Mouse (Mus musculus): ENCODE measurements at regions not wholly inside any gene's neighbourhood (a gene's known extent, or its start where the extent isn't known, plus 50 kb on each side); places are given as distances from the start of the nearest gene placed in this dataset.

DNA sequence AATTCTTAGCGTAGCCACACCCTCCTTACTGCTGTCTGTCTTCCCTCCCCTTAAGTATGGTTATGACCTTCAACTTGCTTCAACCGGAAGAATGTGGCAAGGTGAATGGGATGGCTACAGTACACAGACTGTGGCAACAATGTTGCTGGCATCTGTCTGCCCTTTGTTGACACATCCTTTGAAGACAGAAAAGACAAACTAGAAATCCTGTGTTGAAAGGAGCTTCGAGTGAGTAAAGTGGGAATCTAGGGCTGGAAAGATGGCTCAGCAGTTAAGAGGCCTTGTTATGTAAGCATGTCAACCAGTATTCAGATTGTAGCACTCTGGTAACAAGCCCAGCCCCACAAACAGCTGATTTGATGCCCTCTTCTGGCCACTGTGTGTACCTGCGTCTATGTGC is 60.2 kb upstream of the Ercc4 start:
- no peak for DNase-seq

DNA sequence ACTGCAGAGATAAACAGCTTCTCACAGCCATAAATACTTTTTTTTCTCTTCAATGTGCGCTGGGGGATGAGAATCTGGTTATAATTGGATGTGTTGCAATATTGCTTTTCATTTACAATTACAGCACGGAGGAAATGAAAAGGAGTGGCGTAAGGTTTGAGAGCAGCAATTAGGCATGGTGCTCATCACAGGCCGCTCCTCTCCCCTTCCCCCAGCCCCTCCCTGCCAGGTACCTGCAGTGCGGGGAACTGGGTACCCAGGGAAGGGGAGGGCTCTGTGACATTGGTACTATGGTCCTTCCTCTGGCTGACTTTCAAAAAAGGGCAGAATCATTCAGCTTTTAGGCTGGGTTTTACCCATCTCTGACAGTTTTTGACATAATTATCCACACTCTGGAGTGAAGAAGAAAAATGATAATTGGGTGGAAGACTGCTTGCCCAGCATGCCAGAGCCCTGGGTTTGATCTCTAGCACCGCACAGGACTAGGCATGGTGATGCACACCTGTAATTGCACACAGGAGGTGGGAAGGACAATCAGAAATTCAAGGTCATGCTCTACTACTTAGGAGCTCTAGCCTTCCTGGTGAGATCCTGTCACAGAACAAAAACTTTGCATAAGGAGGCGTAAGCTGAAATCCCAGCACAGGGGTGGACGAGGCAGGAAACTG is 59.1 kb upstream of the Ercc4 start:
- DNase-seq = no peak

DNA sequence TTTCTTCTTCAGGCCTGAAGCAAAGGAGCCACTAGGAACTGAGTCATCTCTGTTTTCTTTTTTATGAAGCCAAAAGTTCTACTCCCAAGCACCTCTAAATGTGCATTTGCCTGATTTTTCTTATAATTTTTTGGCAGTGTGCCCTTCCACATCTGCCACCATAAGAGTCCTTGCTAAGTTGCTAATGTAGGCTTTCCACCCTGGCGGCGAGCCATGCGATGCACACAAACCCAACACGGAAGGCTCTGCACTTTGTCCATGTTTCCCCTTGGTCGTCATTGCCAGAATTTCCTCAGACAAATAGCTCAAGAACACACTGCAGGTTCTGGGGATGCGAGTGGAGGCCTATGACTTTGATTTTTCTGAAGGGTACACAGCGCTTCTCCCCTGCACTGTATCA is 54.5 kb upstream of the Ercc4 start:
- DNase-seq = no peak
